Mouse (Mus musculus) kidney, adult 8-10 months (tissue): ENCODE measurements around the gene Dio1.

ENCODE experiments used
- DNase-seq, 2 experiments: peaks; one replicate each; pipeline ENCODE4 v3.0.0; 2022

Dio1 gene

GRCm38 (mm10) chr4:107306966-107307365 is at the start of gene Dio1:
Dio1 (minus strand) TSS chr4:107307169.
- peak; percentile 79 to 84 for DNase-seq

DNA sequence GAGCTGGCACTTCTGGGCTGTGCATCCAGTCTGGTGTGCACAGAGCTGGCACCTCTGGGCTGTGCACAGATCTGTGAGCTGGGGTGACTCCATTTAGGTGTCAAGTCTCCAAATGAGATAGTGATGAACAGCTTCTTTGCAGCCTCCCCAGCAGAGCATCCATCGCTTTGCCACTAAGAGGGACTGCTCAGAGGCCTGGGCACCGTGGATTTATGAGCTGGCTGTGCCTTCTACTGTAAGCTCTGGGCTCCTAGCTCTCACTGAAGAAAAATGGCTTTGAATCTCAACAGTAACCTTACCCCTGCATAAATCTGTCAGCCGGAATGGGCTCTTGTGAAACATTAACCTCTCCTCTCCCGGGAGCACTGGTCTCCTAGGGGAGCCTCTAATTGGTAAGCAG is 47.6 kb upstream of the Dio1 start:
- peak; percentile 22 to 43 for DNase-seq

GRCm38 (mm10) chr4:107354126-107354525 is 47.2 kb upstream of the Dio1 start:
- DNase-seq = no peak

GRCm38 (mm10) chr4:107353612-107354011 is 46.6 kb upstream of the Dio1 start:
- peak in 1 of 2 experiments; percentile 43 for DNase-seq

DNA sequence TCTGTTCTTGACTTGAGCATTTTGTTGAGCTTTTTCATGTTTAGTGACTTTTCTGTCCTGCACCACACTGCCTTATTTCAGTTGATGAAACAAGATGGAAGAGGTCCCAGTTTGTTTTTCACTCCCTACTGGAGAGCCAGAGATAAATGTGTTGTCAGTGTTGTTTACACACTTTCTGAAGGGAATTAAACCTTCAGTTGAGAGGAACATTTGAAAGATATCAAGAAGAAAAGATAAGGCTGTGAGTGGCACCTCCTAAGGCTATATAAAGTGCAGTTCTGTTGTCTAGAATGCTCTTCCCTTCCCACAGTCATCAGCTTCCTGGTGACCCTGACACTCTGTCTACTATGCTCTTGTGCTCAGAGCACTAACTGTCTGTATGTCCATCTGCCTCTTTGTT is 44.4 kb upstream of the Dio1 start:
- no peak for DNase-seq

- peak; percentile 27 to 41 for DNase-seq
These were observed 42.5 kb upstream of the Dio1 start for GRCm38 (mm10) chr4:107349311-107350008.

GRCm38 (mm10) chr4:107348529-107349310 is 41.8 kb upstream of the Dio1 start:
- DNase-seq = no peak

- DNase-seq = no peak
These were observed 40.3 kb upstream of the Dio1 start for GRCm38 (mm10) chr4:107347221-107347620.

DNA sequence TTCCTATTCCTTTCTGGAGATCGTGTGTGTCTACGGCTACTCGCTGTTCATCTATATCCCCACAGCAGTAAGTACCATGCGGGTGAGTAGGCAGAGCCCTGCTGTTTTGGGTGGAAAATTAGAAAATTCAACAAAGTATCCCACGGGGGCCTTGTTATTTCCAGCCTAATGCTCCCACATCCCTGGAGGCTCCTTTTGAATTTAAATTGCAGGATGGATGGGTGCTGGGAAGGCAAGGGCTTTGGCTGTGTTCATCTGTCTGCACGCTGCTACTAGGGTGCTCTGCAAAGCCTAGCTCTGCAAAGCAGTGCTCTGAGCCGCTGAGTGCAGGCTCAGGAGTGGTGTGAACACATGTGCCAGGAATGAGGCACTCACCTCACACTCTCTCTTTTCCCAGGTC is 37.6 kb upstream of the Dio1 start:
- no peak for DNase-seq

DNA sequence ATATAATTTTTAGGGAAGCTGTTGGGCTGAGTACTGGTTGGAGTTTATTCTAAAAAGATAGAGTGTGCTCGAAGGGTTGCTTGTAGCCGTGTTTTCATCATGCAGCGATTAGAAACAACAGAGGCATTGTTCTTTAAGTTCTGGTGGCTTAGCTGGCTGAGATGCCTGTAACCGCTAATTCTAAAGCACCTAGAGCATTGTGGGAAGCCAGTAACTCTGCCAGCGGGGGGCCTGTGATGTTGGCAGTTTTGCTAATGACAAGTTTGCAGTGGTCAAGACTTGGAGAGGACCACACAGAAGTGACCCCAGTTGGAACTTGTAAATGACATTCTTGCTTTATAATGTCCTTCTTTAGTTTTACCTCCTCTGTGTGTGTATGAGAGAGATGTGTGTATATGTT is 34.4 kb upstream of the Dio1 start:
- DNase-seq = no peak

- no peak for DNase-seq
These were observed 30.5 kb upstream of the Dio1 start for GRCm38 (mm10) chr4:107337455-107337854.

DNA sequence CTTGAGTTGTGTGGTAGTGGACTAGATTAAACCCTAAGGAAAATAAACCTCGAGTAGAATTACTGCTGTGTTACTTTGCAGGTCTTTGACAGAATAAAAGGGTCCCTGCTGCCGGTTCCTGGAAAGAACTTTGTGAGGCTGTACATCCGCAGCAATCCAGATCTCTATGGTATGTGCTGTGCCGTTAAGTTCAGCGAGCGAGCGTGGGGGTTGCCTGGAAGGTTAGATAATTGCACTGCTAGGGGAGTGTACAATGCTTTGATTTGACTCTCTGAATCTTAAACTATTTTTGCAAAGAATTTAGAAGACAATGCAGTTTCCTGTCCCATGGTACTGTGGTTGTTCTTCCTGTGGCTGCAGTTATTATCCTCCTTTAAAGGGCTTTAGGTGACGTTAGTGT is 29.4 kb upstream of the Dio1 start:
- no peak for DNase-seq

- no peak for DNase-seq
These were observed 26.5 kb upstream of the Dio1 start for GRCm38 (mm10) chr4:107333514-107333913.

- no peak for DNase-seq
These were observed 21.6 kb upstream of the Dio1 start for GRCm38 (mm10) chr4:107328530-107328929.

GRCm38 (mm10) chr4:107323113-107323512 is 16.1 kb upstream of the Dio1 start:
- DNase-seq = no peak

GRCm38 (mm10) chr4:107321041-107321440 is 14.1 kb upstream of the Dio1 start:
- no peak for DNase-seq

GRCm38 (mm10) chr4:107318646-107319045 is 11.7 kb upstream of the Dio1 start:
- DNase-seq = no peak

DNA sequence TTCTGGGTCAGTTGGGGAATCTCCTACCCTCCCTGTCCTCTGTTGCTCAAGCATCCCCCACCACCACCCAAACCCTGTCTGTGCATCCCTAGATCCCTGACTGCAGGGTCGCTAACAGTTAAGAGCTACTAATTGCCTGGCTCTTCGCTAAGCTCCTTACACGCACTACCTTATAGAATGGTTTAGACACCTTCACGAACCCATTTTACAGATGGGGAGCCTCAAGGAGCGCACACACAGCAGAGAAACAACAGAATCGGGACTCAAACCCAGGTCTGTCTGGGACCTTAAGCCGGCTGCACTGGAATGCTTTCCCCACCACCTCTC is 7.5 kb upstream of the Dio1 start:
- DNase-seq = no peak

GRCm38 (mm10) chr4:107313690-107314478 is 6.9 kb upstream of the Dio1 start, which contains the start of gene Yipf1:
Yipf1 (plus strand) TSS chr4:107314363.
- DNase-seq = peak; percentile 92 to 95

- peak in 1 of 2 experiments; percentile 40 for DNase-seq
These were observed 3.4 kb downstream of the Dio1 start for GRCm38 (mm10) chr4:107303531-107303930.

DNA sequence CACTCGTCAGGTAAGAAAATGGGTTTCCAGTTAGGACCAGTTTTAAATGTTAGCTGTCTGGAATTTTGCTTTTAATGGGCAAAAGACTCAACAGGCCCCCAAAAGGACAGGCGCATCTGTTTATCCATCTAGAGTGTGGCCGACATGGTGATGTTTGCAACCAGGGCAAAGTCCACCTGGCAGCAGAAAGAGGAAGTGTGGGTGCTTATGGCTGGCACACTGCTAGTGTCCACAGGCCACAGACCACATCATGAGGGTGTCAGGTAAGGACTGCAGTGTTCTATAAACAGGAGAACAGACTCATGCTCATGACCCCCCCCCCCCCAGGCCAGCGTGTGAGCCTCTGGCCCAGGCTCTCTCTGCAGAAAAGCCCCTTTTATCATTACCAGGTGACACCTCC is 4.1 kb downstream of the Dio1 start:
- peak; percentile 71 for DNase-seq

DNA sequence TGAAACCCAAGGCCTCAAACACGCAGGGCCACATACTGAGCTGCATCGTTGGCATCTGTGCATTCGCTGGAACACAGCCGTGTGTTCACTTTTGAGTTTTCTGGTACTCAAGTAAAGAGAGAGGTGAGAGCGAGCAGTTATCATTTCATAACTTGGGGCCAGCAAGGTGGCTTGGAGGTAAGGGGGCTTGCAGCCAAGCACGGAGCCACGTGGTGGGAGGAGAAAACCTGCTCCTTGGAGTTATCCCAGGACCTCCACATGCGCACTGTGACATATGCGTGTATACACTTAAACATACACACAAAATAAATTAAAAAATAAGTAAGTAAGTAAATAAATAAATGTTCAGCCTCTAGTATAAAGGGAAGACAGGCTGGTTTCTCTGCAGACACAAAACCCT is 4.7 kb downstream of the Dio1 start:
- no peak for DNase-seq

DNA sequence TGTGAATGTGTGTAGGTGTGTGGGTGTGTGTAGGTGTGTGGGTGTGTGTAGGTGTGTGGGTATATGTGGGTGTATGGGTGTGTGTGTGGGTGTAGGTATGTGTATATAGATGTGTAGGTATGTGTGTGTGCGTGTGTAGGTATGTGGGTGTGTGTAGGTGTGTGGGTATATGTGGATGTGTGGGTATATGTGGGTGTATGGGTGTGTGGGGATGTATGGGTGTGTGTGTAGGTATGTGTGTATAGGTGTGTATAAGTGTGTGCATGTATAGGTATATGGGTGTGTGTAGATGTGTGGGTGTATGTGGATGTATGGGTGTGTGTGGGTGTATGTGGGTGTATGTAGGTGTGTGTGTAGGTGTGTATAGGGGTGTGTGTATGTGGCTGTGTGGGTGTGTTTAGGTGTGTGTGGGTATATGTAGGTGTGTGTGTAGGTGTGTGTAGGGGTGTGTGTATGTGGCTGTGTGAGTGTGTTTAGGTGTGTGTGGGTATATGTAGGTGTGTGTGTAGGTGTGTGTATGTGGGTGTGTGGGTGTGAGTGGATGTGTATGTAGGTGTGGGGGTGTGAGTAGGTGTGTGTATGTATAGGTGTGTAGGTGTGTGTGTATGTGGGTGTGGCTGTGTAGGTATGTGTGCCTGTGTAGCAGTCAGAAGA is 5.9 kb downstream of the Dio1 start:
- DNase-seq = no peak
